Mouse (Mus musculus): Measurements from ENCODE around the gene Gfm1.
A peak's percentile ranks its signal among the peaks of the same experiment; 100 is the strongest.

Gfm1 gene

DNA sequence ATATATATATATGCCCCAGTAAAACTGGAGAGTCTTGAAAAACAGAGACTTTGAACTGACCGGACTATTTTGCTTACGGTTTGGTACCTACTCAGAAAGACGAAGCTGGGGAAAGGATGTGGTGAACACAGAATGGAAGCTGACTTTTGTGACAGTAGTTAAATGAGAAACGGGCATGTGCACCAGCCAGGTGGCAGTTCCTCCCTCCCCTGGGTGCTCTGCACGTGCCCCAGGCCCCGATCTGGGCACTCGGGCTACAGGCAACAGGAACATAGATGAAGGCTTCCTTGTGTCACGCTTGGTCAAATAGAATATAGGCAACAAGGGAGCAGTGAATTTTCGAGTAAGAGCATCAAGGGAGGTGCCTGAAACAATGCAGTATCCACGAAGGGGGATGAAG is 66.4 kb downstream of the Gfm1 start:
- peak in 1 of 2 experiments; percentile 30 for DNase-seq (ENCODE audit: low spot score in 2 of 2)

DNA sequence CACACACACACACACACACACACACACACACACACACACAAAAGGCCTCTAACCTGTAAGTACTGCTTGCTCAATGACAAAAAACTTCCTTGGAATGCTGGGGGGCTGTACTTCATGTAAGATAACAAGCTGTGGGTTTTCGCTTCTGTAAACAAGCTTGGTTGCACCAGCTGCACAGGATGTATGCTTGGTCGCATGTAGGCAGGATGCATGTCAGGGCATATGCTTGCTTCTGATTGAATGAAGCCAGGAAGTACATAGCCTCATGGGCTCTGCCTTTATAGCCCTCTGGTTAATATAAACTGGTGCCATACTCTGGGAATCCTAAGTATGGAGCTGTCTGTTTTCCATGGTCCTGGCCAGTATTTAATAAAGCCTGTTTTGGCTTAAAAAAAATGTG is 68.1 kb downstream of the Gfm1 start:
- DNase-seq (ENCODE audit: low spot score in 2 of 2): peak in 1 of 2 experiments; percentile 53

DNA sequence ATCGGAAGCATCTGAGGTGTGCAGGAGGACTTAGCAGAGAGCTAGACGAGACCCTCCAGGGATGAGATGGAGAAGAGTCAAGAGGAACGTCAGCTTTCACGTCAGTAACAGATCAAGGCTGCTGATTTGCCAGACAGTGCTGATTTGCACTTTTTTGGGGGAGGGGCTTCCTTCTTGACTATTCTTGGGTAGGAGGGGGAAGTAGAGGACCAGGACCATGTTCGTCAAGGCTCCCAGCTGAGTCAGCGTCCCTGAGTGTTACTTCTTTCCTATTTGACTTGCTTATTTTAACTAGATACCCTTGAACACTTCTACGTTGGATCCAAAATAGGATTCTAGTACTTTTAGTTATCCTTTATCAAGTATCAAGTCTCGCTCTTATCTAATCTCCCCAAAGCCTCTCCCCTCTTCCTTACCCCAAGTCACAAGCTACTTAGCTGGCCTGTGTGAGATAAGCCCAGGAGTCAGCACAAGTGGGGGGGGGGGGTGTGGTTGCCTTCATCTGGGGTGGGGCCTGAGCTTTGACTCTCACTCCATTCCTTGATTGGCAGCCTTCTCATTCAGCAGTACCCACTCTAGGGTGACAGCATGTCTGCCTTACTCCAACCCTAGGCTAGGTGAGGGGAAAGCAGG is 69.0 kb downstream of the Gfm1 start:
- DNase-seq (ENCODE audit: low spot score in 2 of 2): no peak

DNA sequence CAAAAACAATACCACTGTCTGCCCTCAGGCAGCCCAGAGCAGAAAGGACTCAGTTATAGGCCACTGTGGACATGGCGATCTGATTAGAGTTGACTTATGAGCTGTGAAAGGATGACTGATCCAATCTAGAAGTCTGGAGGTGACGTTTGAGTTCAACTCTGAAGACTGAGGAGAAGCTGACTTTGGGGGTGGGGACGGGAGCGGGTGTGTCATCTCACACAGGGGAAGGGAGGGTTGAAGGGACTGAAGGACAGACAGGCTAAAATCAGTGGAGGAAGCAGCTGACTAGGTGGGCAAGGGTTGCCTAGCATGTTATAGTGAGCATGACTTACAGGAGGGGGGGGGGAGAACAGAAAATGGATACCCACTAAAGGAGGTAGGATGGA is 69.5 kb downstream of the Gfm1 start:
- no peak for DNase-seq (ENCODE audit: low spot score in 2 of 2)

DNA sequence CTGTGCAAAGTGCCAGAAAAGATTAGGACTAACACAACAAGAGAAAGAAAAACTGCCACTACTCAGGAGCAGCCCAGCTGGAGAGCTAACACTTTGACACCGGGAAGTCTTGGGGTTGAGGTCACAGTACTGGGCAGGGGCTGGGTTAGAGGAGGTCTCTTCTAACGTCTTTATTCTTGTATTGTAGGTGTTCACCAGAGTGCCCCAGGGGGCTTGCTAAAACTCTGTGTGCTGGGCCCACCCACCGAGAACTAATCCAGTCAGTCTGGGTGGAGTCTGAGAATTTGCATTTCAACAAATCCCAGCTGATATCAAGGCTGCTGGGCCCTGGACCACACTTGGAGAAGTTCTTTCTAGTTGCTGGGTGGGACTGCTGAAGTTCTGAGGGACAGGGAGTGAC is 74.0 kb downstream of the Gfm1 start:
- DNase-seq (ENCODE audit: low spot score in 2 of 2): no peak

DNA sequence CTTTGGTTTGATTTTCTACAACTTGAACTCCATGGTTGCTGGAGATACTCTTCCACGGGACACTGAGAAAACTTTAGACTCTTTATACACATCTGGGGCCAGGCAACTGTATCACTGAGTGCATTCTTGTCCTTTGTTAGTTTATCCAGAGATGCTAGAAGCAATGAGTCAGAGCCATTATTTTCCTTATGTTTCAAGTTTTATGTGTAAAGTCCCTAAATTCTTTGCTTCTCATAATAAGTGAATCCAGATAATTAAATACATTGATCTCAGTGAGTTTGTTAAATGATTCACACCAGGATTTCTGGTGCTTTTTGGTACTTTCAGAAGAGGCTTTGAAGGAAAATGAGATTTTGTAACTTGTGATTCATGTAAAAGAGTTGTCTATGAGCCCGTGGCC is 75.4 kb downstream of the Gfm1 start:
- no peak for DNase-seq (ENCODE audit: low spot score in 2 of 2)

DNA sequence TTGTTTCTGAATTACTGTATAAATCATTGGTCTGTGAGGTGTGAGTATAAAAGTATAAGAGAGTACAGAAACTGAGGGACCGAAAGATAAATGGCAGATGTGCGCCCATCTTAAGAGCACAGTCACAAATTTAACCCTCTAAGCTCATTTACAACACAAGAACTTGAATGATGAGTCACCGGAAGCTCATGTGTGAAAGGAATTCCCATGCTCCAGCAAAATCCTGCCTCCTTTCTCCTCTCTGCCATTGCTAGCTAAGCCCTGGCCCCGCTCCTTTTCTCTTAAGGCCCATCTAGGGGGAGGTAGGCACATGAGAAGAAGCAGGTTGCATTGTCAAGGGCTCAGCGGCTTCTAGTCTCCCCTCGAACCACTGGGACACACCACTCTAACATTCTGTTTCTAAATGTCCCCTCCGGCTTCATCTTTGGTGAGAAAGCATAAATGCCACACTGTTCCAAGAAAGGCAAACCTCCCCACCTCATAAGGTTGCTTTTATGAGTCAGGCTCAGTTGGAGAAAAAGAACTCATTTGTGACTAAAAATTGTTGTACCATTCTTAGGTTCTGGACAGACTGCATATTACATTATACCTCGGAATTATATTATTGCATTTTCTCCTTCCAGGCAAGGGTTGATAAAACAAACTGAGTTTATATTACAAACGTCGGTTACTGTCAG is 78.5 kb downstream of the Gfm1 start:
- no peak for DNase-seq (ENCODE audit: low spot score in 2 of 2)

DNA sequence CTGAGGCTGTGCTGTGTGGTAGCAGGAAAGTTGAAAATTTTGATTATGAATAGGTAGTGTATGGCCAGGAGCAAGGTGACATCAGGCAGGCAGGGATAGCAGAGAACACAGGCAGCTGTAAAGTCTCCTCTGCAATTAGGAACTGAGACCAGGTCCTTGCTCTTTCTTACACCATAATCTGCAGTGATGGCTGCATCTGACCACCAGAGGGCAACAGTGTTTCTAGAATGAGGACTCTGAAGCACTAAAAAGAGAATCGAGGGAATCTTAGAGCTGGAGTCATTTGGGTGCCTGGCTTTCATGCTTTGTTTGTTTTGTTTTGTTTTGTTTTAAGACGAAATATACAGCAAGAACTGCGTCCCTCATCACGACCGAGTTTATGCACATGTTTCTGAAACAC is 82.9 kb downstream of the Gfm1 start:
- peak; percentile 50 to 80 for DNase-seq (ENCODE audit: low spot score in 2 of 2)

DNA sequence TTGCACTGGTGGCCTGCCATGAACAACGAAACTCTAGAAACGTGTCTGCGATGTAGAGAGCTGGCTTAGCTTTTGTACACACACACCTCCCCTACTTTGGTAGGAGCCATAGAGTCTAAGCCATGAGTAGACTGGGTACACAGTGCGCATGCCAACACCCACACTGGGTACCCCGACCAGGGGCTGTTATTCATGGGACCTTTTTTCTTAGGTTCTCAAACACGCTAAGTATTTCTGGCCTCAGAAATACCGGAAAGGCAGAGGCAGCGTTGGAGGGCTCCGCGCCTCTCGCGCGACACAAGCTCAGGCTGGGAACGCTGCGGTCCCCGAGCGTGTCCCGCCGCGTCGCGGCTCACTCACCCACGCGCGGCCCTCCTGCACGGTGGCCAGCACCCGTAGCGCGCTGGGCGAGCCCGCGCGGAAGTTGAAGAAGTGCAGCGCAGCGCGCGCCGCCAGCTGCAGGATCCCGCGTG is 84.9 kb downstream of the Gfm1 start:
- DNase-seq (ENCODE audit: low spot score in 2 of 2): peak in 1 of 2 experiments; percentile 40

DNA sequence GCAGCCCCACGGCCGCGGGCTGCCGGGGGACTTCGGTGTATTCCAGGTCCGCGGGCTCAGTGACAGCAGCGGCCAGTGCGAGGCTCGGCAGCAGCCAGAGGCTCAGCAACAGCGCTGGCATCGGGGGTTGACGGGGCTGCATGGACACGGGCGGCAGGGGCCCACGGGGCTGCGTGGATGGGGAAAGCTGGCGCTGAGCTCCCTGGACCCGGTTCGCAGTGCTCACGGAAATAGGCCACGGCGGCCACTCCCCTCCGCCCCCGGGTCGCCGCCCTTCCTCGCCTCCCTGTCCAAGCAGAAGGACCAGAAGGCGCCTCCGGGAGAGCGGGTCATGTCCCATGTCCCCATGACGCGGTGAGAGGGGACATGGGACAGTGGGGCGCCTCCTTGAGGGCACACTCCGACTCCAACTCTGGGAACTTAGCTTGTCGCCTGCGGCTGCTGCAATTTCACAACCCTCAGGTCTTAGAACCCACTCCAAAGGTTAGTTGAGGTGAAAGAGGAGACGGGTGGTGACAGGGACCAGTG is 85.4 kb downstream of the Gfm1 start, which contains the start of gene Rarres1:
Gene Rarres1, minus strand, starts transcription at position 250 of the 528 bp plus-strand sequence.
- peak; percentile 13 to 34 for DNase-seq (ENCODE audit: low spot score in 2 of 2)

DNA sequence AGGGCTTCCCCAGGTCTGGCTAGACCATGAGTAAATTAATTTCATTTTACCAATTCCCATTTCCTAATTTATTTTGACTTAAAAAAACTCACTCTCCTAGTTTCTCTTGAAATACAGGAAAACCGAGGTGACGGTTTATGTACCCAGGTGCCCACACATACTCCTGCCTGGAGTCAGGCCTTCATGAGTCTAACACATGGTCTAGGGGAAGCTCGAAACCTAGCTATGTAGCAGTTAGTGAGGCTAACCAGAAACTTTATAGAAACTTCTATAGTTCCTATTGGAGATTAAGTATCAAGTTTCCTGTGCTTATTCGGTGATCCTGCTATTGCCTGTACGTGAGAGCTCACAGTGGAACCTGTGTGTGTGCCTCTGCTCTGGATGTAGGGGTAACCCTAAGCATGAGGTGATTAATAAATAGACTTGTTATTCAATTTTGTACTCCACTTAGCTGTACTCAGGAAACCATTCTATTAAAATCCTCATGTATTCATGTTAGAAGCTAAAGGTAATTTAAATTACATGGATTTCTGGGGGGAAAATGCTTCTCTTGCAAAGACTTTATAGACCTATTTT is 90.8 kb downstream of the Gfm1 start:
- DNase-seq (ENCODE audit: low spot score in 2 of 2): no peak

DNA sequence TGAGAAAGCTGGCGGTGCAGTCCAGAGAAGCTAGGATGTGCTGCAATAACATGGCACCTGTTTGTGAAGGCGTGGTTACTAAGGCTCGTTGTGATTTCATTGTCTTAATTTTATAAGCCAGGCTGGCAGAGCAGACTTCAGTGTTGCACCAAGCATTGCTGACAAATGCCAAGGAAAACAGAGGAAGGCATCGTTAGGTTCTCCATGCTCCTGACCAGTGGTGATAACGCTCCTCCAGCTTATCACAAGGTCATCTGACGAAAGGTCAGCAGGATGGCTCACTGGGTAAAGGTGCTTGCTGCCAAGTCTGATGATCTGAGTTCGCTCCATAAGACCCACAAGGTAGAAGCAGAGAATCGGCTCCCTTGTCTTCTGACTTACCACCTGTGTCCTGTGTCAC is 92.8 kb downstream of the Gfm1 start:
- no peak for DNase-seq (ENCODE audit: low spot score in 2 of 2)

DNA sequence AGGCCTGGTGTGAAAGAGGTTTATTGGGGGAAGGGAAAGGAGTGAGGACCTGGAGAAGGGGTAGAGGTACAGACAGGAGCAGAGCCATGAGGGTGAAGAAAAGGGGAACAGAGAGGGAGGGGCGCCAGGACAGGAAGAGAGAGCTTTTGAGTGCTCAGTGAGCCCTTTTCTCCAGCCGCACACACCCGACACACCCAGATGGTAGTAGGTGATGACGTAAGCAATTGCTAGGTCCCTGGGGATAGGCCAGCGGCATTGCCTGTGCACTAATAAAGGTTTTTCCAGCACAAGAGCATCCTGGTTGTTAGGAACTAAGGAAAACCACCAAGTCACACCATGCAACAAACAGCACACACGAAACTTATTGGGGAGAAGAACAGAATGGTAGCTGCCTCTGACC is 94.9 kb downstream of the Gfm1 start:
- DNase-seq (ENCODE audit: low spot score in 2 of 2): peak; percentile 5 to 67

Measured in spleen, postnatal 10 days (tissue).